Mouse (Mus musculus): ENCODE results near the gene Wtip.
"Not testable (repeated sequence)": the region's sequence is repeated elsewhere in the genome, so short reads cannot be mapped to it uniquely, and the experiment has no call there.

The Wtip gene

DNA sequence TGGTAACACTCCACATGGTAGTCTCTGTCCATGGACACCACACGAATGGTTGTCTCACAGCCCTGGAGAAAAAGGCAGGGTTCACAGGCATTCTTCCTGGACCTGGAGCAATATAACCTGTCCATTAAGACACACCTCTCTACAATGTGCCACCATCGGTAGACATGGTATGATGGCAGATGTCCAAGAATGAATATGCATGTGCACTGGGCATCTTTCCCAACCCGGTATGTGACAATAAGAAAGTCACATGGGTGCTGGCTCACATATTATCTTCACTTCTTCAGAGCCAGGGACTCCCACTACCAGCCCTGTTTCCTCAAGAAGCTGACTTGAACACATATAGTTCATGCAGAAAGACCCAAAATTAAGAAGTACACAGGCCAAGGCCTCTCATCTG, 16.5 kb downstream of the Wtip start:
- no peak for DNase-seq (ENCODE audit: low spot score)

DNA sequence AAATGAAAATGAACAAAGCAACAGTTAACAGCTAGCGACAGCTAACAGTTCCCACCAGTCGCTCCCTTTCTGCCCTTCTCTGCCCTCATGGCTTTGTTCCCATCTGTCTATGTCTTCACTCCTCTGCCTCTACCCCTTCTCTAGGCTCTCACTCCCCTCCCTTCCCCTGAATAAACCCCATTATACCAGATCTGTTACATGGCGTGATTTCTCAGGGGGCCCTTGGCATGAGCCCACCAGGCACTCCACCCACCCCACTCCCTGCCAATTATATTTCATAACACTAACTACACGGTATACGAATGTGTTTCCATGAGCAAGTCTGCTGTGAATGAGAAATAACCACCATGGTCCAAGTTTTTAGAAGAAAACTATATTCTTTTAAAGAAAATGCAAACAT, 23.9 kb downstream of the Wtip start:
- DNase-seq (ENCODE audit: low spot score): no peak

DNA sequence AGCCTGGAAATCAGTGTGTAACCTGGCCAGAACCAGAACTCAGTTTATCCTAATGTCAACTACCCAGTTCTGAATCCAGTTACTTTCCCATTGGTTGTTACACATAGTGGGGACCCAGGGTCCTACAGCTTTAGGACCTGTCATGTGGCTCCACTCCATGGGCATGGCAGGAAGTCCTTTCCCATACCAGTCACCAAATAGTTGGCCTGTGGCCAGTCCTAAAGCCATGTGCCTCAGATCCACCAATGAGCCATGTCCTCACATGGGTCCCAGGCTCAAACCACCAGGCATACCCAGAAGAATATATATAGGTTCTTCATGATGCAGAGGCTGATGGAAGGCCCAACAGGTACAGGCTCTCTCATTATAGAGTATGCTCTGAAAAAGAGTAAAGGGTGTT, 31.8 kb downstream of the Wtip start:
- DNase-seq (ENCODE audit: low spot score): no peak

DNA sequence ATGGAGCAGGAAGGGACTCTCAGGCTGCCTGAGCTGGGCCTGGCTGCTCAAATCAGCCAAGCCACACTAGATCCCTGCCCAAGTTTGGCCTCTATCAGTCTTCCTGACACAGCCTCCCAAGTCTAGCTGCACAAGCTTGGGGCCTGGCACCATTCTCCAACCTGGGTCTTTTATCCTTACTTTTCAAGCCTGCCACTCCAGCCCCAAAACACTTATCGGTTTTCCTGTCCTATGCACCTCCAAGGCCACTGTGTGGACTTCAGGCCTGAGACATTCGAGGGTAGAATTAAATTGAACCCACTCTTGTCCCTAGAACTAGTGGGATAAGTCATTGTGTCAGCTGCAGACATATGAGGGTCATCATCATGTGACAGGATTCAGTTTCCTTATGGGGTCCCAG, 33.1 kb downstream of the Wtip start:
- DNase-seq (ENCODE audit: low spot score): no peak

DNA sequence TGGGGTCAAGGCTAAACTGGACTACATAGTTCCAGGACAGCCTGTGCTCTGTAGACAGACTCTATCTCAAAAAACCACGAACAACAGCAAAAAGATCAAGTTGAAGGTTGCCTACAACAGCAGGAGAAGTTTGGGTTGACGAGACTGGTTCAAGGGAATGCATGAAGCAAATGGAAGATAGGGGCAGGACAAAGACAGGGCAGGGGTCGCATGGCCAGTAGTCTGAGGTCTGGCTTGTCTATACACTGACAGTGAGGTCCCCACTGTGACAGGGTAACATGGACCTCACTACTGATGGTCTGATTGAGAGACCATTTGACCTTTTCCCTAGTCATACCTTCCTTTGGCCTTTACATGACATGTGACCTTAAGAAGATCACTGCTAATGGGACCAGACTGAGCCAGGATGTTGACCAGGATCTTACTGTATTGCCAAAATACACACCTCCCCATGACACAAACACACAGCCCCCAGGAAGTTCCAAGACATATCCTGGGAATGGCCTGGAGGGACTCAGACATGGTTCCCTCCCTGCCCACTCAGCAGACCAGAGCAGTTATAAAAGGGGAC, 38.1 kb downstream of the Wtip start, which contains the start of gene Scgb1b30:
Gene Scgb1b30 (plus strand): TSS at position 521 of the 571 bp plus-strand sequence.
- DNase-seq (ENCODE audit: low spot score): no peak

DNA sequence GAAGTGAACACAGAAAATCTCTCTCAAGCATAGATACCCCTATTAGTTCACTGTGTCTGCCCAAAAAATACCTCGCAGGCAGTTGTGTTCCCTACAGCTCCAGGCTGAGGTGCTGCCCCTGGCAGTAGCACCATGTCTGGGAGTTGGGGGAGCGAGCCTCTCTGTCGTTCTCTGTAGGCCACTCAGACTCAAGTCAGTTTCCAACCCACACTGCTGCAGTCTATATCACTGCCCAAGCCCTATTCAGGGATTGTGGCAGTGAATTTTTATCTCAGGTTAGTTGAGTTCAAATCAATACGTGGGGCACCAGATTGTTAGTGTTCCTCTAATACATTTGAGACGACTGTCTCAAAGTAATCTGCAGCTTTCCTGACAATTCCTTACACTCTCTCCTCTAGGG, 64.9 kb downstream of the Wtip start:
- DNase-seq (ENCODE audit: low spot score): not testable (repeated sequence)

Measured in lung, postnatal 25 days (tissue).